Mouse (Mus musculus) CH12.LX (cell line): ENCODE data around the gene Tbrg1. TPM values are rescaled to one million over a fixed set of nuclear protein-coding genes. Genes with fewer than 3 reads are reported as not detected.

Experiments used
- DNase-seq: peaks from one replicate; pipeline ENCODE4 v3.0.0-alpha.2; 2013; ENCODE audit errors: extremely low read depth
- H3K27ac ChIP-seq: 2 replicates; pipeline ENCODE4 v1.5.1; 2012; ENCODE audit warnings: low read depth, mild to moderate bottlenecking, control low read depth, moderate library complexity; ENCODE audit not compliant: insufficient read depth
- H3K27me3 ChIP-seq: replicated peaks from 2 replicates; pipeline ENCODE3; 2012; ENCODE audit warnings: inconsistent platforms
- H3K36me3 ChIP-seq, 2 experiments: replicated peaks in 1 of 2; 2 replicates each; pipeline versions ENCODE3 to v1.6.1; 2012; ENCODE audit warnings: inconsistent platforms in 1 of 2, low read length in 1 of 2, mild to moderate bottlenecking in 1 of 2, mixed read lengths in 1 of 2, moderate library complexity in 1 of 2; ENCODE audit not compliant: control insufficient read depth in 1 of 2, insufficient read depth in 1 of 2
- H3K4me1 ChIP-seq, 2 experiments: 2 replicates each; pipeline ENCODE4 v1.6.1; 2012; ENCODE audit warnings: inconsistent platforms in 1 of 2, moderate library complexity in 1 of 2; ENCODE audit not compliant: insufficient read depth in 2 of 2, control insufficient read depth in 1 of 2
- H3K4me2 ChIP-seq: 2 replicates; pipeline ENCODE4 v1.6.1; 2012; ENCODE audit warnings: low read depth, mild to moderate bottlenecking, control low read depth; ENCODE audit not compliant: poor library complexity, insufficient read depth, severe bottlenecking
- H3K4me3 ChIP-seq, 3 experiments: fragments of 150-350 bp in 1 of 3; sonication (generic) in 1 of 3; replicated peaks in 1 of 3; 2 replicates each; pipeline versions ENCODE3 to v1.5.1; 2011 to 2012; ENCODE audit warnings: low read depth in 2 of 3, low read length in 2 of 3, mild to moderate bottlenecking in 2 of 3, moderate library complexity in 2 of 3, control low read depth in 1 of 3, improper control_type of control experiment in 1 of 3, inconsistent platforms in 1 of 3, mixed read lengths in 1 of 3; ENCODE audit not compliant: poor library complexity in 1 of 3
- H3K79me2 ChIP-seq: replicated peaks from 2 replicates; pipeline ENCODE4 v1.6.1; 2012; ENCODE audit warnings: mild to moderate bottlenecking, moderate library complexity; ENCODE audit not compliant: control insufficient read depth, poor library complexity, insufficient read depth, severe bottlenecking; ENCODE audit errors: extremely low read depth
- H3K9ac ChIP-seq: 2 replicates; pipeline ENCODE4 v1.6.1; 2012; ENCODE audit warnings: low read depth, mild to moderate bottlenecking, control low read depth, moderate library complexity; ENCODE audit not compliant: insufficient read depth
- H3K9me3 ChIP-seq: replicated peaks from 2 replicates; pipeline ENCODE3; 2012; ENCODE audit warnings: low read length, inconsistent platforms, mixed read lengths
- CHD1 ChIP-seq: IDR thresholded peaks from 2 replicates; pipeline ENCODE4 v1.6.1; 2012; ENCODE audit warnings: low read depth, low read length, improper control_type of control experiment, inconsistent platforms
- CHD2 ChIP-seq: IDR thresholded peaks from 2 replicates; pipeline ENCODE4 v1.6.1; 2011; ENCODE audit warnings: low read length, improper control_type of control experiment
- E2F4 ChIP-seq: IDR thresholded peaks from 2 replicates; pipeline ENCODE4 v1.6.1; 2011; ENCODE audit warnings: low read depth, low read length, improper control_type of control experiment; ENCODE audit not compliant: insufficient replicate concordance
- EP300 ChIP-seq: IDR thresholded peaks from 2 replicates; pipeline ENCODE4 v1.6.1; 2011; ENCODE audit warnings: low read length, improper control_type of control experiment
- ETS1 ChIP-seq: conservative IDR thresholded peaks from 2 replicates; pipeline ENCODE4 v1.6.1; 2012; ENCODE audit warnings: low read depth, mild to moderate bottlenecking, inconsistent platforms, low read length, improper control_type of control experiment, moderate library complexity
- IRF4 ChIP-seq: IDR thresholded peaks from 2 replicates; pipeline ENCODE4 v1.6.1; 2014; ENCODE audit warnings: low read depth, mild to moderate bottlenecking, inconsistent platforms, low read length, improper control_type of control experiment
- JUN ChIP-seq: IDR thresholded peaks from 2 replicates; pipeline ENCODE4 v1.6.1; 2011; ENCODE audit warnings: low read depth, mild to moderate bottlenecking, low read length, improper control_type of control experiment, moderate library complexity; ENCODE audit not compliant: insufficient read depth
- JUND ChIP-seq: conservative IDR thresholded peaks from 2 replicates; pipeline ENCODE4 v1.6.1; 2011; ENCODE audit warnings: low read depth, low read length, improper control_type of control experiment
- MAX ChIP-seq: IDR thresholded peaks from 2 replicates; pipeline ENCODE4 v1.6.1; 2011; ENCODE audit warnings: low read length, improper control_type of control experiment
- MAZ ChIP-seq: IDR thresholded peaks from 2 replicates; pipeline ENCODE4 v1.6.1; 2012; ENCODE audit warnings: low read depth, mild to moderate bottlenecking, inconsistent platforms, low read length, improper control_type of control experiment, moderate library complexity
- MEF2A ChIP-seq: IDR thresholded peaks from 2 replicates; pipeline ENCODE4 v1.6.1; 2014; ENCODE audit warnings: low read depth, mild to moderate bottlenecking, inconsistent platforms, low read length, improper control_type of control experiment, borderline replicate concordance
- MXI1 ChIP-seq: IDR thresholded peaks from 2 replicates; pipeline ENCODE4 v1.6.1; 2011; ENCODE audit warnings: mild to moderate bottlenecking, low read depth, low read length, improper control_type of control experiment
- MYC ChIP-seq: IDR thresholded peaks from 2 replicates; pipeline ENCODE4 v1.6.1; 2011; ENCODE audit warnings: low read depth, mild to moderate bottlenecking, improper control_type of control experiment, low read length
- NELFE ChIP-seq: IDR thresholded peaks from 2 replicates; pipeline ENCODE4 v1.6.1; 2011; ENCODE audit warnings: low read depth, low read length, improper control_type of control experiment
- NRF1 ChIP-seq: IDR thresholded peaks from 2 replicates; pipeline ENCODE4 v1.6.1; 2014; ENCODE audit warnings: low read depth, mild to moderate bottlenecking, inconsistent platforms, low read length, improper control_type of control experiment, moderate library complexity
- PAX5 ChIP-seq: IDR thresholded peaks from 2 replicates; pipeline ENCODE4 v1.6.1; 2012; ENCODE audit warnings: low read length, inconsistent platforms, mixed read lengths
- POLR2A ChIP-seq: IDR thresholded peaks from 2 replicates; pipeline ENCODE4 v1.6.1; 2011; ENCODE audit warnings: low read depth, mild to moderate bottlenecking, improper control_type of control experiment, low read length
- RAD21 ChIP-seq: IDR thresholded peaks from 2 replicates; pipeline ENCODE4 v1.6.1; 2011; ENCODE audit warnings: low read depth, mild to moderate bottlenecking, low read length, improper control_type of control experiment, moderate library complexity
- RCOR1 ChIP-seq: conservative IDR thresholded peaks from 2 replicates; pipeline ENCODE4 v1.6.1; 2012; ENCODE audit warnings: low read depth, mild to moderate bottlenecking, inconsistent platforms, low read length, improper control_type of control experiment
- SIN3A ChIP-seq: IDR thresholded peaks from 2 replicates; pipeline ENCODE4 v1.6.1; 2012; ENCODE audit warnings: low read length, improper control_type of control experiment, inconsistent platforms
- TBP ChIP-seq: conservative IDR thresholded peaks from 2 replicates; pipeline ENCODE4 v1.6.1; 2011; ENCODE audit warnings: low read depth, low read length, improper control_type of control experiment
- TCF12 ChIP-seq: IDR thresholded peaks from 2 replicates; pipeline ENCODE4 v1.6.1; 2014; ENCODE audit warnings: low read depth, mild to moderate bottlenecking, inconsistent platforms, low read length, improper control_type of control experiment
- USF1 ChIP-seq: IDR thresholded peaks from 2 replicates; pipeline ENCODE4 v1.6.1; 2014; ENCODE audit warnings: low read depth, mild to moderate bottlenecking, inconsistent platforms, low read length, improper control_type of control experiment
- USF2 ChIP-seq: conservative IDR thresholded peaks from 2 replicates; pipeline ENCODE4 v1.6.1; 2011; ENCODE audit warnings: low read depth, low read length, improper control_type of control experiment
- ZC3H11A ChIP-seq: IDR thresholded peaks from 2 replicates; pipeline ENCODE4 v1.6.1; 2012; ENCODE audit warnings: low read depth, mild to moderate bottlenecking, inconsistent platforms, low read length, improper control_type of control experiment
- ZKSCAN1 ChIP-seq: IDR thresholded peaks from 2 replicates; pipeline ENCODE4 v1.6.1; 2012; ENCODE audit warnings: low read depth, inconsistent platforms, low read length, improper control_type of control experiment, borderline replicate concordance
- ZNF384 ChIP-seq: IDR thresholded peaks from 2 replicates; pipeline ENCODE4 v1.6.1; 2012; ENCODE audit warnings: low read depth, low read length, improper control_type of control experiment, inconsistent platforms
- dilution Hi-C: fragments of 300-500 bp; cut with MboI; formaldehyde crosslinking; loops from 2 replicates; pipeline ENCODE4 v1.14.3; 2020; ENCODE audit warnings: low sequenced_read_pairs; ENCODE audit not compliant: extremely low pct_unique_long_range_greater_than_20kb, extremely low pct_ligation_motif_present
- in situ Hi-C: fragments of 300-500 bp; cut with MboI; formaldehyde crosslinking; loops from 3 replicates; pipeline ENCODE4 v1.14.3; 2019; ENCODE audit warnings: low sequenced_read_pairs, low pct_ligation_motif_present, low pct_unique_long_range_greater_than_20kb, mixed read lengths
- polyA plus RNA-seq: library from polyadenylated mRNA; unstranded; fragments of >175 nt; gene quantifications from 2 replicates; pipeline ENCODE4 v1.2.1, GENCODE M21; 2012; ENCODE audit warnings: low read depth; ENCODE audit not compliant: insufficient read length
- total RNA-seq, 2 experiments: library from RNA; depleted of rRNA; stranded (reverse); fragments of 300-350 nt in 1 of 2; fragments of >200 nt in 1 of 2; gene quantifications; 2 replicates each; pipeline ENCODE4 v1.2.3; 2012 to 2014

Gene Tbrg1
- total and polyA plus RNA-seq, 3 experiments, result 97.4 to 115 (median 103) TPM

DNA sequence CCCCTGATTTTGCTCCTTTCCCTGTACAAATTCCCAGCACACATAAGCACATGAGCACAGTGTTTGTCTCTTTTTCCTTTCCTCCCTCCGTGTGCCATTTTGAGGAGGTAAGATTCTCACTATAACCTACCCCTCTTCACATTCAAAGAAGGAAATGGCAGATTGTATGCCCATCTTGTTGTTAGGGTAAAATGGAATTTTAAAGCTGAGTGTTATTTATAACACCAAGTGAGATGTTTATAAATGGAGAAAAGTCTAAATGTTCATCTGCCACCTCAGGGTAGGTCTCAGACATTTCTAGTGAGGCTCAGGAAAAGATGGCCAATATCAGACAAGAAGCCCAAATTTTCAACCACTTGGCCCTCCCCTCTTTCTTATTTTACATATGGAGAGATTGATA is 32.6 kb downstream of the Tbrg1 start:
- no peak overlapping the region for H3K4me2 ChIP-seq
- no peak for DNase-seq
- dilution Hi-C loops, result no loop called here

DNA sequence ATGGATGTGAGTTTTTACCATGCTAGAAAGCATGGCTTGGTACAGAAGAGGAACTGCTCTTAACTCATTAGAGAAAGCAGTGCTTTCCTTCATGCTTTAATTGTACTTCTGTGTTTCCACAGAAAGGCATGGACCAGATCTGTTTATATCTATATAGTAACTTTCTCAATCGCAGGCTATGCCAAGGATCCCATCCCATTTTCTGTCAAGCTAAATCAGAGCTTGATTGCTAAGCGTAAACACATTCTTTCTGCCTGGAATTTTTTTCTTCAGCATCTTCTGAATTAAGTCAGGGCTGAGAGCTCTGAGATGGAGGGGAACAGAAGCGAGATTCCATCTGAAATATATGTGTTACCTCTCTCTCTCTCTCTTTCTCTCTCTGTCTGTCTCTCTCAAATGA is 33.1 kb downstream of the Tbrg1 start:
- dilution Hi-C loops (no loop called here), in situ Hi-C loops (loop anchor here (5.0 to 10.0 kb wide), 3 partner anchors 79 to 199 kb away; no protein-coding TSS in a partner anchor)
- Histone ChIP-seq H3K9ac (no peak overlapping the region), H3K27ac (no peak overlapping the region), H3K4me1 (peaks cover 15 to 57% of the 10 kb centered on the region in 2 experiments), H3K4me3 (no peak overlapping the region), H3K36me3 (peaks cover 0 to 8% of the 10 kb centered on the region in 2 experiments), H3K9me3 (no peaks in the 10 kb centered on the region), H3K4me2 (no peak overlapping the region), H3K79me2 (no peaks in the 10 kb centered on the region), H3K27me3 (no peaks in the 10 kb centered on the region)
- TF ChIP-seq USF2 (no peak), E2F4 (no peak), POLR2A (no peak), PAX5 (no peak), RAD21 (no peak), MAZ (no peak), MYC (no peak), JUN (no peak), MEF2A (no peak), RCOR1 (no peak), EP300 (no peak), TCF12 (no peak), MXI1 (no peak)
- no peak for DNase-seq

More for the DNA sequence above, 32.6 kb downstream of the Tbrg1 start:
- no peaks in the 10 kb centered on the region for H3K79me2 ChIP-seq
- in situ Hi-C loops, result loop anchor here (5.0 to 10.0 kb wide), 3 partner anchors 80 to 200 kb away; no protein-coding TSS in a partner anchor
- no peak overlapping the region for H3K9ac ChIP-seq
- H3K27ac ChIP-seq, result no peak overlapping the region
- peaks cover 0 to 9% of the 10 kb centered on the region in 2 experiments for H3K36me3 ChIP-seq
- H3K4me3 ChIP-seq, result no peak overlapping the region
- no peaks in the 10 kb centered on the region for H3K27me3 ChIP-seq
- peaks cover 15 to 57% of the 10 kb centered on the region in 2 experiments for H3K4me1 ChIP-seq
- H3K9me3 ChIP-seq, result no peaks in the 10 kb centered on the region
- TF ChIP-seq ZC3H11A, result no peak
- TF ChIP-seq SIN3A, result no peak
- TF ChIP-seq ZNF384, result no peak
- TF ChIP-seq TBP, result no peak
- TF ChIP-seq CHD2, result no peak
- TF ChIP-seq CHD1, result no peak
- no peak for TF ChIP-seq IRF4
- no peak for TF ChIP-seq EP300
- TF ChIP-seq ETS1, result no peak
- TF ChIP-seq PAX5, result no peak
- TF ChIP-seq TCF12, result no peak
- no peak for TF ChIP-seq NELFE
- TF ChIP-seq MAX, result no peak
- TF ChIP-seq MXI1, result no peak
- no peak for TF ChIP-seq JUN
- TF ChIP-seq USF1, result no peak
- no peak for TF ChIP-seq NRF1
- no peak for TF ChIP-seq MAZ
- no peak for TF ChIP-seq ZKSCAN1
- no peak for TF ChIP-seq JUND
